Mouse (Mus musculus) CD4-positive helper T cell, adult 2 months (primary cell): Measurements from ENCODE around the gene Tia1.

Experiments
- DNase-seq: peaks from one replicate; pipeline ENCODE4 v3.0.0-alpha.2; 2012; ENCODE audit warnings: low read depth, missing footprints, low spot score

Tia1 gene

GRCm38 (mm10) chr6:86385362-86386104 is 18.5 kb upstream of the Tia1 start:
- DNase-seq, result no peak

GRCm38 (mm10) chr6:86387313-86387712 is 16.7 kb upstream of the Tia1 start:
- DNase-seq, result no peak

GRCm38 (mm10) chr6:86388461-86388860 is 15.6 kb upstream of the Tia1 start:
- no peak for DNase-seq

DNA sequence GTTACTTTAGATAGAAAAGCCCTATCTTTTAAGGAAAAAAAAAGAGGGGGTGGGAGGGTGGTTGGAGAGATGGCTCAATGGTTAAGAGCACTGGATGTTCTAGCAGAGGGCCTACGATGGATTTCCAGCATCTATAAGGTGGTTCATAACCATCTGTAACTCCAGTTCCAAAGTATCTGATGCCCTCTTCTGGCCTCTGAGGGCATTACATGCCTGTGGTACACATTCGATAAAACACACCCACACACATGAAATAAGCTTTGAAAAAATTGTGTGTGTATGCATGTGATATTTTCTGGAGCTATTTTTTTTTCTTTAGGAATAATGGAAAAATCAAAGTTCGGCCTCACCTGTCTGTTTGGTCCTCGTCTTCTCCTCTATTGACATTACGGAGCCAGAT is 12.7 kb upstream of the Tia1 start:
- DNase-seq, result peak; percentile 34

GRCm38 (mm10) chr6:86393187-86393586 is 10.8 kb upstream of the Tia1 start:
- no peak for DNase-seq

DNA sequence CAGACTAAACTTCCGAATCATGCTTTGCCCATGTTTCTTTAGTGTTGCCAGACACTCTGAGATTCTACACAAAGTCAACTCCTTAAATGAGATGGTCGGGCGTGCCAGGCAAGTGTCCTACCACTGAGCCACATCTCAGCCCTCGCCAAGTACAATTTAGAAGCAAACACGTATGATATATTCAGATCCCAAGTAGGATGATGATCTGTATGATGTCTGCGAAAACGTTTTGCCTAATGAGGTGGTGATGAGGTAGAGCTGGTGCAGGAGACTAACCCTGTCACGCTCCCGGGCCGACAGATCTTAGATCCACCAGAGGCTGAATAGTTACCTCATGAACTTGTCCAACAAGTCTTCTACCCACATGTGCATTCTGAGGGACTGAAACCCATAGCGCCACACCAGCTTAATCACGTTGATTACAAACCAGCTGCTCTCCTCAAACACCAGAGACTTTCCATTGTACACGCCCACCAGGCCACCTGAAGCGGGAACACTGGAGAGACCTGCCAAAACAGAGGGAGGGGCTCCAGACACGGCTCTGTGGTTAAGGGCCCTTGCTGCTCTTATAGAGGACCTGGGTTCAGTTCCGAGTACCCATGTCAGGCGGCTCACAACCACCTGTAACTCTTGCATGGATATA is 9.8 kb upstream of the Tia1 start:
- DNase-seq, result no peak

- DNase-seq, result no peak
These were observed 9.0 kb upstream of the Tia1 start for GRCm38 (mm10) chr6:86395021-86395420.

- no peak for DNase-seq
These were observed 8.1 kb upstream of the Tia1 start for GRCm38 (mm10) chr6:86395969-86396368.

- DNase-seq, result peak; percentile 78
These were observed 7.3 kb upstream of the Tia1 start, which contains the start of gene Pcyox1 for GRCm38 (mm10) chr6:86396581-86397256. Gene Pcyox1, minus strand, starts transcription at chr6:86397154.

DNA sequence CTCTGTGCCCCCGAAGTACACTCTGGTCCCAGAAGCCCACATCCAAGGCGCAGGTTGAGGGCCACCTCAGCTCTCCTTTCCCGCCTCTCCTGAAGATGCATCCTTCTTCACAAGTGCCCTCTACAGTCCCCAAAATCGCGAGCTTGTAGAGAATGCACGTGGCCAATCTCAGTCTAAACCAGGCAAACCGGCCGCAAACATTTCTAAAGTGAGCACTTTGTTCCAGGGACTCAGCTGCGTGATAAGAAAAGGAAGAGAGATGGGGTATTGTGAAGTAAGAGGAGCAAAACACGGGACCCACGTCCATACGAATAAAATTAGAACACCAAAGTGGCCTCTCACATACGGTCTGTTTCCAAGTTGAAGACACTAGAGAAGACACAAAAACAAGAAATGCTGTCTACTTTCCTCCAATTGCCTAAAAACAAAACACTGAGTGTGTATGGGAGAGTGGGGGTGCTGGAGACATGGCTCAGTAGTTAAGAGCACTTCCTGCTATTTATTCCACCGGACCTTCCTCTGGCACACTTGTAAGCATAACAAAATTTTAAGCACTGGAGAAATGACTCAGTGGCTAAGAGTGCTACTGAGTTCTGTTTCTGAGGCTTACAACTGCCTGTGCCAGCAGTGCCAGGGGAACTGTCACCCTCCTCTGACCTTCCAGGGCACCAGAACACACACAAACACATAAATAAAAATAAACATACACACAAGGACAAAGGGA is 6.6 kb upstream of the Tia1 start:
- no peak for DNase-seq

DNA sequence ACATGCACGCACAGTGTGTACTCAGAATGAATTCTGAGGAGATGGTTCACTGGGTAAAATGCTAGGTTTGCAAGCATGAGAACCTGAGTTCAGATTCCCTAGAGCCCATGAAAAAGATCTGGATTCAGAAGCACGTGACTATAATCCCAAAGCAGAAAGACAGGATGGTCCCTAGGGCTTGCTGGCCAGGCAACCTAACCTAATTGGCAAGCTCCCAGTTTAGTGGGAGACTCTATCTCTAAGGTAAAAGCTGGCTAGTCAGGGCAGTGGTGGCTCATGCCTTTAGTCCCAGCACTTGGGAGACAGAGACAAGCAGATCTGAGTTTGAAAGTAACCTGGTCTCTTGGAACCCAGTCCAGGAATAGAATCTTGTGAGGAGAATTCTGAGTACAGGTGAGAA is 5.0 kb upstream of the Tia1 start:
- DNase-seq, result no peak

- no peak for DNase-seq
These were observed 4.0 kb upstream of the Tia1 start for GRCm38 (mm10) chr6:86399995-86400394.

DNA sequence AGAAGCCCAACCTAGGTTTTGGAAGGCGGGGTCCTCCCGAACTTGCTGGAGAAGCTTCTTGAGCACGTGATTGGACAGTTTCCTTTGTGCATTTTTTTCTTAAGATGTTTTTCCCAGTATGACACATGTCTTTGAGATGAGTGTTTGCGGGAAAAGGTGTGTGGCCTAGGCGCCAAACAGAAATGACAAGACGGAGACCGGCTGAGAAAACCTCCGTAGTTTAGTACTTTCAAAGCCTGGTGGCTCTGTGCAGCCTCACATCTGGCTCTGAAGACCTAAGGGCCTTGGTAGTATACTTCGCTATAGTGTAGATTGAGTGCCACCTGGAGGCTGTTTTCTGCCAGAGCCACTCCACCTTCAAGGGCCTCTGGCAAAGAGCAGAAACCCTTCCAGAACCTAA is 3.0 kb upstream of the Tia1 start:
- DNase-seq, result peak; percentile 86

DNA sequence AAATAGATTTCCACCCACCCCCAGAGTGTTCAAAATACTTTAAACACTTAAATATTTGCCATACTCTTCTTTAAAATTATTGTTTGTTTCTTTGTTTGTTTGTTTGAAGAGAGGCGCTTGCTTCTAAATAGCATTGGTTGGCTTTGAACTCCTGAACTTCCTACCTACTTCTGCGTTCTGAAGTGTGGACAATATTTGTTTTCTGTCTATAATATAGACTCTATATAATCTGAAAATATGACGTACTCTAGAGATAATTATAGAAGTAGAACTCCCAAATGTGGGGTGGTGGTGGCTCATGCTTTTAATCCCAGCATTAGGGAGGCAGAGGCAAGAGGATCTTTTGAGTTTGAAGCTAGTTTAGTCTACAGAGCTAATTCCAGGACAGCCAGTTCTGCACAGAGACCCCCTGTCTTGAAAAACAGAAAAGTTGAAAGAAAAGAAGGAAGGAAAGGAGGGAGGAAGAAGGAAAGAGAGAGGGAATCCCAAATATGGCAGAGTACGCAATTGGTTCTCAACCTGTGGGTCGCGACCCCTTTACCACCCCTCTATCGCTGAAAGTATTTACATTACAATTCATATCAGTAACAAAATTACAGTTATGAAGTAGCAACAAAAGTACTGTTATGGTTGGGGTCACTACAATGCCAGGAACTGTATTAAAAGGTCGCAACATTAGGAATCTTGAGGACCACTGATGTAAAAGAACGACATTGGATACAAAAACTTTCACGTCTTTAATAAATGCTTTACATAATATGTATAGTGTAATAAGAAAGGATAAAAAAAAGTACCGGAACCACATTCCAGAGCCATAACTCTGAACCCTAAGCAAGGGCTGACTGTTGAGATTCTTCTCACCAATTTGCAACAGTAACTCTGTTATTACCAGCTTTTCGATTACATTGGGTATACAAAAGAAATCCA is 1.1 kb upstream of the Tia1 start:
- DNase-seq, result no peak

DNA sequence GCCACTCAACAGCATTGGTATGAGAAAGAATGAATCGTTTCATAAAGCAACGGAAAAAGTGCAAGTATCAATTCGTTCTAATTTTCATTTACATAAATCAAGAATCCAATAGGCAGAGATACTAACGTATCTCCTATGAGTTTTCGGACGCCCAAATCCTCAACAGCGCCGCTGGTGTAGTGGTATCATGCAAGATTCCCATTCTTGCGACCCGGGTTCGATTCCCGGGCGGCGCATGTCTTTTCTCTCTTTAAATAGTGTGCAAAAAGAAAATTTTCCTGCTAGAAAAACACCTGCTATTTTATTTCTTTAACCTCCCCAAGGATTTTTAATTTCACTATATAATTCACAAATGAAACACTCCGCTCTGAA is 305 bp upstream of the Tia1 start:
- DNase-seq, result no peak

GRCm38 (mm10) chr6:86404996-86405395 is 977 bp downstream of the Tia1 start:
- DNase-seq, result peak; percentile 21

GRCm38 (mm10) chr6:86406306-86406705 is 2.3 kb downstream of the Tia1 start:
- DNase-seq, result no peak

DNA sequence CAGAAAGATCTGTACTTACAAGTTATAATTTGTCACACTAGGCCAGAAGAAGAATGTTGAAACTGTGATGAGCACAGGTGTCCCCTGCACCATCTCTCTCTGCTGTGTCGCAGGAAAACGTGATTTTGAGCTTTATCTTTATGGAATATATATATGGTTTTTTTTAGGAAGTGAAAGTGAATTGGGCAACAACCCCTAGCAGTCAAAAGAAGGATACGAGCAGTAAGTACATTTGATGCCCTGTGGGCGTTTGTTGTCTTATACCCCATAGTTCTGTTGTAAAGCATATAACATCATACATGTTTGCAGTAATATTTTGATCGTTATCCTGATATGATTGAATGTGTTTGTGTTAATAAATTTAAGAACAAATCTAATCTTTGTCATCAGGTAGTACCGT is 14.7 kb downstream of the Tia1 start:
- no peak for DNase-seq

- DNase-seq, result no peak
These were observed 15.2 kb downstream of the Tia1 start for GRCm38 (mm10) chr6:86419239-86419638.

GRCm38 (mm10) chr6:86420491-86420890 is 16.5 kb downstream of the Tia1 start:
- peak; percentile 38 for DNase-seq

DNA sequence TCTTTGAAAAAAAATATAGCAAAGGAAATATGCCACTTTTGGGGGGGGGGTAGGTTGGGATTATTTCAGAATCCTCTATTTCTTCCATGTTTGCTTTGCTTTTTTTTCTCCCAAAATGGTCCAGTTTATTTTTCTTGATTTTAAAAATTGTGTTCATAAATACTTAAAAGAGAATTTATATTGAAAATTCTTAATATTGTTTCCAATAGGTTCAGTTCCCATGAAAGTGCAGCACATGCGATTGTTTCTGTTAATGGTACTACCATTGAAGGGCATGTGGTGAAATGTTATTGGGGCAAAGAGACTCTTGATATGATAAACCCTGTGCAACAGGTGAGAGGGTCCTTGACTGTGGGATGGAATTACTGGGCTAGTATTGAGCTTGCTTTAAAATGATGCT is 22.3 kb downstream of the Tia1 start, which contains the start of gene Gm44790:
Gm44790 (plus strand) TSS at position 301 of the 400 bp plus-strand sequence.
- no peak for DNase-seq
